Mouse (Mus musculus) left cerebral cortex, postnatal 25 days (tissue): ENCODE results near the gene Thap7. TPM values are rescaled to one million over a fixed set of nuclear protein-coding genes. Genes with fewer than 3 reads are reported as not detected.
A peak's percentile ranks its signal among the peaks of the same experiment; 100 is the strongest.
"Not testable (repeated sequence)": the region's sequence is repeated elsewhere in the genome, so short reads cannot be mapped to it uniquely, and the experiment has no call there.

Experiments
- DNase-seq, 2 experiments: peaks; one replicate each; pipeline ENCODE4 v3.0.0; 2022; ENCODE audit warnings: low spot score in 2 of 2, mixed read lengths in 1 of 2
- intact Hi-C: fragments of 180-260 bp; cut with DNase I; formaldehyde crosslinking; loops from one replicate; pipeline ENCODE4 v1.15.1; 2025
- total RNA-seq, 2 experiments: library from RNA; stranded (reverse); gene quantifications; 2 replicates each; pipeline ENCODE4 v1.2.3; 2021

The Thap7 gene
- total RNA-seq, result 10 to 100 TPM; 43.7 to 45.4 TPM

- peak; percentile 96 to 98 for DNase-seq
- intact Hi-C loops, result loop anchor here (1.0 to 5.0 kb wide), 2 partner anchors 21 to 123 kb away; partner anchors contain the start of genes Pi4ka and Snap29
Observed at GRCm38 (mm10) chr16:17530640-17531288, at the start of gene Thap7. TSS of gene Thap7 (minus strand) at chr16:17531136.

- intact Hi-C loops, result loop anchor here (1.0 kb wide), 1 partner anchor 15 kb away; no protein-coding TSS in a partner anchor
- DNase-seq, result no peak
Observed at GRCm38 (mm10) chr16:17576825-17577215, 45.9 kb upstream of the Thap7 start.

GRCm38 (mm10) chr16:17575870-17576824, 45.2 kb upstream of the Thap7 start:
- intact Hi-C loops, result loop anchor here (1.0 kb wide), 1 partner anchor 14 kb away; no protein-coding TSS in a partner anchor
- DNase-seq, result peak; percentile 81 to 86

GRCm38 (mm10) chr16:17566186-17566585, 35.2 kb upstream of the Thap7 start:
- no peak for DNase-seq
- intact Hi-C loops, result no loop called here

GRCm38 (mm10) chr16:17564771-17565170, 33.8 kb upstream of the Thap7 start:
- no peak for DNase-seq
- intact Hi-C loops, result loop anchor here (1.0 kb wide), 1 partner anchor 10 kb away; no protein-coding TSS in a partner anchor

GRCm38 (mm10) chr16:17564221-17564620, 33.3 kb upstream of the Thap7 start:
- intact Hi-C loops, result loop anchor here (1.0 kb wide), 1 partner anchor 10 kb away; no protein-coding TSS in a partner anchor
- DNase-seq, result peak in 1 of 2 experiments; percentile 80

- intact Hi-C loops, result no loop called here
- DNase-seq, result peak in 1 of 2 experiments; percentile 66
Observed at GRCm38 (mm10) chr16:17563580-17563979, 32.6 kb upstream of the Thap7 start.

- peak in 1 of 2 experiments; percentile 62 for DNase-seq
- intact Hi-C loops, result loop anchor here (1.0 kb wide), 1 partner anchor 15 kb away; no protein-coding TSS in a partner anchor
Observed at GRCm38 (mm10) chr16:17561751-17562208, 30.8 kb upstream of the Thap7 start, which contains the start of gene P2rx6. TSS of gene P2rx6 (plus strand) at chr16:17561885.

- intact Hi-C loops, result no loop called here
- no peak for DNase-seq
Observed at GRCm38 (mm10) chr16:17561128-17561750, 30.3 kb upstream of the Thap7 start, which contains the start of gene Lrrc74b. TSS of gene Lrrc74b (minus strand) at chr16:17561247.

GRCm38 (mm10) chr16:17559396-17560027, 28.6 kb upstream of the Thap7 start:
- no peak for DNase-seq
- intact Hi-C loops, result loop anchor here (2.0 to 5.0 kb wide), 2 partner anchors 55 to 253 kb away; no protein-coding TSS in a partner anchor

GRCm38 (mm10) chr16:17558811-17559210, 27.9 kb upstream of the Thap7 start:
- no peak for DNase-seq
- intact Hi-C loops, result loop anchor here (2.0 to 5.0 kb wide), 2 partner anchors 56 to 253 kb away; no protein-coding TSS in a partner anchor

GRCm38 (mm10) chr16:17557947-17558480, 27.1 kb upstream of the Thap7 start:
- intact Hi-C loops, result loop anchor here (2.0 to 5.0 kb wide), 2 partner anchors 57 to 254 kb away; no protein-coding TSS in a partner anchor
- peak; percentile 83 to 87 for DNase-seq

GRCm38 (mm10) chr16:17556907-17557306, 26.0 kb upstream of the Thap7 start:
- DNase-seq, result peak in 1 of 2 experiments; percentile 65
- intact Hi-C loops, result loop anchor here (5.0 kb wide), 1 partner anchor 255 kb away; no protein-coding TSS in a partner anchor

GRCm38 (mm10) chr16:17556180-17556579, 25.2 kb upstream of the Thap7 start:
- no peak for DNase-seq
- intact Hi-C loops, result loop anchor here (5.0 kb wide), 1 partner anchor 256 kb away; no protein-coding TSS in a partner anchor

GRCm38 (mm10) chr16:17554702-17555101, 23.8 kb upstream of the Thap7 start:
- not testable (repeated sequence) for DNase-seq
- intact Hi-C loops, result loop anchor here (1.0 to 5.0 kb wide), 2 partner anchors 10 to 258 kb away; no protein-coding TSS in a partner anchor

- no peak for DNase-seq
- intact Hi-C loops, result loop anchor here (1.0 kb wide), 1 partner anchor 10 kb away; no protein-coding TSS in a partner anchor
Observed at GRCm38 (mm10) chr16:17553910-17554685, 23.2 kb upstream of the Thap7 start.

GRCm38 (mm10) chr16:17552837-17553236, 21.9 kb upstream of the Thap7 start:
- intact Hi-C loops, result no loop called here
- DNase-seq, result no peak
